Mouse (Mus musculus): ENCODE measurements around the gene Dhfr.

Gene Dhfr
- long read RNA-seq, experiment 1, full-length matches to known transcripts, result 20 of 21 reads
- long read RNA-seq, experiment 1, partial matches to known transcripts, result 0 of 21 reads
- long read RNA-seq, experiment 1, other reads (novel, unspliced or antisense), result 1 of 21 reads
- long read RNA-seq, experiment 2, full-length matches to known transcripts, result 11 of 13 reads
- long read RNA-seq, experiment 2, partial matches to known transcripts, result 1 of 13 reads
- long read RNA-seq, experiment 2, other reads (novel, unspliced or antisense), result 1 of 13 reads

- intact Hi-C loops (cut with DNase I), result no loop called here
These were observed at the start of gene Dhfr, which contains the start of gene Msh3 for GRCm38 (mm10) chr13:92354456-92355271. TSS of gene Dhfr (plus strand) at chr13:92354726. TSS of gene Msh3 (minus strand) at chr13:92355003.

- intact Hi-C loops (cut with DNase I), result no loop called here
These were observed 48.8 kb upstream of the Dhfr start, which contains the start of gene Gm20379 for GRCm38 (mm10) chr13:92305680-92306079. TSS of gene Gm20379 (plus strand) at chr13:92305980.

GRCm38 (mm10) chr13:92314613-92315012 is 39.9 kb upstream of the Dhfr start:
- intact Hi-C loops (cut with DNase I), result no loop called here

GRCm38 (mm10) chr13:92320770-92321169 is 33.8 kb upstream of the Dhfr start:
- intact Hi-C loops (cut with DNase I), result no loop called here

GRCm38 (mm10) chr13:92326030-92326429 is 28.5 kb upstream of the Dhfr start:
- intact Hi-C loops (cut with DNase I), result no loop called here

- intact Hi-C loops (cut with DNase I), result no loop called here
These were observed 26.5 kb upstream of the Dhfr start for GRCm38 (mm10) chr13:92328000-92328399.

- intact Hi-C loops (cut with DNase I), result no loop called here
These were observed 23.9 kb upstream of the Dhfr start for GRCm38 (mm10) chr13:92330621-92331020.

GRCm38 (mm10) chr13:92332103-92332879 is 22.2 kb upstream of the Dhfr start:
- intact Hi-C loops (cut with DNase I), result no loop called here

- intact Hi-C loops (cut with DNase I), result loop anchor here (1.0 kb wide), 1 partner anchor 429 kb away; no protein-coding TSS in a partner anchor
These were observed 17.7 kb upstream of the Dhfr start for GRCm38 (mm10) chr13:92336857-92337256.

- intact Hi-C loops (cut with DNase I), result loop anchor here (1.0 kb wide), 1 partner anchor 430 kb away; no protein-coding TSS in a partner anchor
These were observed 16.6 kb upstream of the Dhfr start for GRCm38 (mm10) chr13:92337773-92338462.

GRCm38 (mm10) chr13:92339787-92340186 is 14.7 kb upstream of the Dhfr start:
- intact Hi-C loops (cut with DNase I), result no loop called here

GRCm38 (mm10) chr13:92344033-92344432 is 10.5 kb upstream of the Dhfr start:
- intact Hi-C loops (cut with DNase I), result no loop called here

- intact Hi-C loops (cut with DNase I), result no loop called here
These were observed 8.2 kb upstream of the Dhfr start for GRCm38 (mm10) chr13:92346338-92346737.

- intact Hi-C loops (cut with DNase I), result no loop called here
These were observed 3.4 kb upstream of the Dhfr start for GRCm38 (mm10) chr13:92351100-92351499.

- intact Hi-C loops (cut with DNase I), result no loop called here
These were observed 570 bp upstream of the Dhfr start for GRCm38 (mm10) chr13:92353956-92354355.

- intact Hi-C loops (cut with DNase I), result no loop called here
These were observed 732 bp downstream of the Dhfr start for GRCm38 (mm10) chr13:92355272-92355643.

GRCm38 (mm10) chr13:92356376-92356775 is 1.9 kb downstream of the Dhfr start:
- intact Hi-C loops (cut with DNase I), result loop anchor here (2.0 kb wide), 1 partner anchor 126 kb away; no protein-coding TSS in a partner anchor

GRCm38 (mm10) chr13:92357644-92358043 is 3.1 kb downstream of the Dhfr start:
- intact Hi-C loops (cut with DNase I), result loop anchor here (2.0 kb wide), 1 partner anchor 125 kb away; no protein-coding TSS in a partner anchor

GRCm38 (mm10) chr13:92361609-92362008 is 7.1 kb downstream of the Dhfr start:
- intact Hi-C loops (cut with DNase I), result no loop called here

- intact Hi-C loops (cut with DNase I), result no loop called here
These were observed 10.8 kb downstream of the Dhfr start for GRCm38 (mm10) chr13:92365312-92365711.

GRCm38 (mm10) chr13:92370811-92371210 is 16.3 kb downstream of the Dhfr start:
- intact Hi-C loops (cut with DNase I), result no loop called here
